Mouse (Mus musculus) E14TG2a.4 (cell line): ENCODE results near the gene Iqcc.

Experiments used
- CTCF ChIP-seq: conservative IDR thresholded peaks from 2 replicates; pipeline ENCODE4 v1.5.1; 2014; ENCODE audit warnings: low read length
- NANOG ChIP-seq: IDR thresholded peaks from 2 replicates; pipeline ENCODE4 v1.6.1; 2014; ENCODE audit warnings: borderline replicate concordance, low read length, mixed read lengths

GRCm38 (mm10) chr4:129577688-129578087 lies 41.2 kb downstream of the Iqcc start:
- TF ChIP-seq CTCF: no peak
- no peak for TF ChIP-seq NANOG
